Mouse (Mus musculus): Measurements from ENCODE around the gene Cpa1. TPM values are rescaled to one million over a fixed set of nuclear protein-coding genes. Genes with fewer than 3 reads are reported as not detected.

The Cpa1 gene
- polyA plus RNA-seq (2015; fragmentation: Nextera tagmentation; extraction: Ambion mirVana) = 0.96 and 1.3 TPM in 2 replicates

- H3K36me3 ChIP-seq (ENCODE audit: poor library complexity, severe bottlenecking) = no peaks in the 10 kb centered on the region
- ATAC-seq = no peak
- no peaks in the 10 kb centered on the region for H3K9me3 ChIP-seq (replicated peaks)
- H3K4me3 ChIP-seq = no peak within 1 kb of the TSS
- H3K4me2 ChIP-seq = no peak within 1 kb of the TSS
- peaks cover 3% of the 10 kb centered on the region; the same call in 1 of the 2 replicates for H3K4me1 ChIP-seq
- WGBS = 91% methylated on average over 5 of the region's 5 CpGs
- H3K9ac ChIP-seq = no peak within 1 kb of the TSS
- H3K27ac ChIP-seq = no peak within 1 kb of the TSS
- H3K27me3 ChIP-seq = no peaks in the 10 kb centered on the region
Observed at GRCm38 (mm10) chr6:30638674-30639268, at the start of gene Cpa1. TSS of gene Cpa1 (plus strand) at chr6:30639218.

- Histone ChIP-seq H3K27me3 (no peaks in the 10 kb centered on the region), H3K4me2 (no peak overlapping the region), H3K36me3 (ENCODE audit: poor library complexity, severe bottlenecking) (no peaks in the 10 kb centered on the region), H3K9ac (no peak overlapping the region), H3K4me1 (peaks cover 11% of the 10 kb centered on the region), H3K27ac (no peak overlapping the region), H3K4me3 (no peak overlapping the region), H3K9me3 (replicated peaks) (no peaks in the 10 kb centered on the region)
- 55% methylated on average over 2 of the region's 2 CpGs for WGBS
- no peak for ATAC-seq
Observed at GRCm38 (mm10) chr6:30589819-30590218, 49.2 kb upstream of the Cpa1 start.

- no peak overlapping the region for H3K4me2 ChIP-seq
- H3K4me1 ChIP-seq = peaks cover 7% of the 10 kb centered on the region
- no peak overlapping the region for H3K9ac ChIP-seq
- no peaks in the 10 kb centered on the region for H3K9me3 ChIP-seq (replicated peaks)
- 86% methylated on average over 5 of the region's 5 CpGs for WGBS
- no peaks in the 10 kb centered on the region for H3K27me3 ChIP-seq
- no peaks in the 10 kb centered on the region for H3K36me3 ChIP-seq (ENCODE audit: poor library complexity, severe bottlenecking)
- H3K4me3 ChIP-seq = no peak overlapping the region
- no peak for ATAC-seq
- no peak overlapping the region for H3K27ac ChIP-seq
Observed at GRCm38 (mm10) chr6:30591851-30592404, 47.1 kb upstream of the Cpa1 start.

GRCm38 (mm10) chr6:30592417-30592974, 46.5 kb upstream of the Cpa1 start:
- Histone ChIP-seq H3K9ac (no peak overlapping the region), H3K9me3 (replicated peaks) (no peaks in the 10 kb centered on the region), H3K4me2 (no peak overlapping the region), H3K4me1 (peaks cover 2% of the 10 kb centered on the region), H3K36me3 (ENCODE audit: poor library complexity, severe bottlenecking) (no peaks in the 10 kb centered on the region), H3K27me3 (no peaks in the 10 kb centered on the region), H3K4me3 (no peak overlapping the region), H3K27ac (0 out of 2 replicates have a peak overlapping the region, but pooled peaks have one; percentile 14)
- WGBS = 70% methylated on average over 10 of the region's 10 CpGs
- ATAC-seq = no peak

GRCm38 (mm10) chr6:30594364-30594763, 44.7 kb upstream of the Cpa1 start:
- ATAC-seq = no peak
- 85% methylated on average over 7 of the region's 7 CpGs for WGBS
- H3K4me3 ChIP-seq = no peak overlapping the region
- no peak overlapping the region for H3K27ac ChIP-seq
- no peaks in the 10 kb centered on the region for H3K27me3 ChIP-seq
- H3K9me3 ChIP-seq (replicated peaks) = no peaks in the 10 kb centered on the region
- no peak overlapping the region for H3K9ac ChIP-seq
- H3K4me2 ChIP-seq = no peak overlapping the region
- no peaks in the 10 kb centered on the region for H3K36me3 ChIP-seq (ENCODE audit: poor library complexity, severe bottlenecking)
- H3K4me1 ChIP-seq = no peaks in the 10 kb centered on the region

GRCm38 (mm10) chr6:30596230-30596898, 42.7 kb upstream of the Cpa1 start:
- H3K4me3 ChIP-seq = no peak overlapping the region
- H3K27ac ChIP-seq = no peak overlapping the region
- no peak overlapping the region for H3K4me2 ChIP-seq
- no peaks in the 10 kb centered on the region for H3K9me3 ChIP-seq (replicated peaks)
- H3K27me3 ChIP-seq = no peaks in the 10 kb centered on the region
- H3K36me3 ChIP-seq (ENCODE audit: poor library complexity, severe bottlenecking) = no peaks in the 10 kb centered on the region
- H3K9ac ChIP-seq = no peak overlapping the region
- WGBS = 89% methylated on average over 8 of the region's 8 CpGs
- ATAC-seq = no peak
- no peaks in the 10 kb centered on the region for H3K4me1 ChIP-seq

GRCm38 (mm10) chr6:30600033-30600432, 39.0 kb upstream of the Cpa1 start:
- H3K4me2 ChIP-seq = no peak overlapping the region
- no peaks in the 10 kb centered on the region for H3K9me3 ChIP-seq (replicated peaks)
- no peak for ATAC-seq
- no peak overlapping the region for H3K9ac ChIP-seq
- no peak overlapping the region for H3K4me3 ChIP-seq
- 77% methylated on average over 3 of the region's 3 CpGs for WGBS
- H3K36me3 ChIP-seq (ENCODE audit: poor library complexity, severe bottlenecking) = no peaks in the 10 kb centered on the region
- H3K4me1 ChIP-seq = no peaks in the 10 kb centered on the region
- no peak overlapping the region for H3K27ac ChIP-seq
- no peaks in the 10 kb centered on the region for H3K27me3 ChIP-seq

- no peaks in the 10 kb centered on the region for H3K4me1 ChIP-seq
- 54% methylated on average over 1 of the region's 1 CpGs for WGBS
- H3K27me3 ChIP-seq = no peaks in the 10 kb centered on the region
- no peaks in the 10 kb centered on the region for H3K36me3 ChIP-seq (ENCODE audit: poor library complexity, severe bottlenecking)
- no peak overlapping the region for H3K9ac ChIP-seq
- no peak overlapping the region for H3K27ac ChIP-seq
- no peaks in the 10 kb centered on the region for H3K9me3 ChIP-seq (replicated peaks)
- no peak for ATAC-seq
- H3K4me3 ChIP-seq = no peak overlapping the region
- no peak overlapping the region for H3K4me2 ChIP-seq
Observed at GRCm38 (mm10) chr6:30600995-30601394, 38.0 kb upstream of the Cpa1 start.

- WGBS = 79% methylated on average over 7 of the region's 7 CpGs
- Histone ChIP-seq H3K36me3 (ENCODE audit: poor library complexity, severe bottlenecking) (no peaks in the 10 kb centered on the region), H3K4me2 (no peak overlapping the region), H3K9ac (no peak overlapping the region), H3K9me3 (replicated peaks) (no peaks in the 10 kb centered on the region), H3K27me3 (no peaks in the 10 kb centered on the region), H3K4me1 (no peaks in the 10 kb centered on the region), H3K27ac (no peak overlapping the region), H3K4me3 (no peak overlapping the region)
- ATAC-seq = no peak
Observed at GRCm38 (mm10) chr6:30604342-30604867, 34.6 kb upstream of the Cpa1 start.

- Histone ChIP-seq H3K9ac (no peak overlapping the region), H3K27ac (no peak overlapping the region), H3K4me1 (no peaks in the 10 kb centered on the region), H3K27me3 (no peaks in the 10 kb centered on the region), H3K4me2 (no peak overlapping the region), H3K9me3 (replicated peaks) (no peaks in the 10 kb centered on the region), H3K36me3 (ENCODE audit: poor library complexity, severe bottlenecking) (no peaks in the 10 kb centered on the region), H3K4me3 (no peak overlapping the region)
- WGBS = 95% methylated on average over 4 of the region's 4 CpGs
- ATAC-seq = no peak
Observed at GRCm38 (mm10) chr6:30605111-30605510, 33.9 kb upstream of the Cpa1 start.

GRCm38 (mm10) chr6:30605672-30606071, 33.3 kb upstream of the Cpa1 start:
- H3K27ac ChIP-seq = no peak overlapping the region
- no peak overlapping the region for H3K4me3 ChIP-seq
- no peaks in the 10 kb centered on the region for H3K27me3 ChIP-seq
- WGBS = 90% methylated on average over 5 of the region's 5 CpGs
- H3K36me3 ChIP-seq (ENCODE audit: poor library complexity, severe bottlenecking) = no peaks in the 10 kb centered on the region
- no peak overlapping the region for H3K9ac ChIP-seq
- no peak for ATAC-seq
- H3K9me3 ChIP-seq (replicated peaks) = no peaks in the 10 kb centered on the region
- H3K4me1 ChIP-seq = peaks cover 3% of the 10 kb centered on the region
- H3K4me2 ChIP-seq = no peak overlapping the region

- no peak for ATAC-seq
- Histone ChIP-seq H3K36me3 (ENCODE audit: poor library complexity, severe bottlenecking) (no peaks in the 10 kb centered on the region), H3K27me3 (no peaks in the 10 kb centered on the region), H3K4me2 (no peak within 1 kb of the TSS), H3K9me3 (replicated peaks) (no peaks in the 10 kb centered on the region), H3K4me3 (no peak within 1 kb of the TSS), H3K9ac (no peak within 1 kb of the TSS), H3K4me1 (peaks cover 33% of the 10 kb centered on the region), H3K27ac (no peak within 1 kb of the TSS; the same call in 1 of the 2 replicates)
- 53% methylated on average over 7 of the region's 7 CpGs for WGBS
Observed at GRCm38 (mm10) chr6:30610710-30611109, 28.3 kb upstream of the Cpa1 start, which contains the start of gene Cpa5. TSS of gene Cpa5 (plus strand) at chr6:30611010.

Measured in forebrain, embryonic 13.5 days (tissue).